Mouse (Mus musculus): ENCODE measurements around the gene Hist1h4m.
"Not testable (repeated sequence)": the region's sequence is repeated elsewhere in the genome, so short reads cannot be mapped to it uniquely, and the experiment has no call there.

- TF ChIP-seq CTCF (IDR thresholded peaks at IDR 0.05; ENCODE audit: control insufficient read depth, insufficient read depth, insufficient replicate concordance, low read depth, low read length), result not testable (repeated sequence)
- TF ChIP-seq POLR2A (IDR thresholded peaks at IDR 0.05; ENCODE audit: control insufficient read depth, low read depth, low read length), result peak; percentile 63; the same call in 1 of the 2 replicates
Observed at GRCm38 (mm10) chr13:21786899-21787629, 24.5 kb upstream of the Hist1h4m start, which contains the start of the genes Hist1h2an and Hist1h2bp.

All from testis, adult 2 months (tissue).